Mouse (Mus musculus): ENCODE measurements around the gene Gm2381. TPM values are rescaled to one million over a fixed set of nuclear protein-coding genes. Genes with fewer than 3 reads are reported as not detected.
"Not testable (repeated sequence)": the region's sequence is repeated elsewhere in the genome, so short reads cannot be mapped to it uniquely, and the experiment has no call there.

Gene Gm2381
- not detected in 2 replicates for polyA plus RNA-seq (2016; fragmentation: Nextera tagmentation; extraction: Ambion mirVana)

DNA sequence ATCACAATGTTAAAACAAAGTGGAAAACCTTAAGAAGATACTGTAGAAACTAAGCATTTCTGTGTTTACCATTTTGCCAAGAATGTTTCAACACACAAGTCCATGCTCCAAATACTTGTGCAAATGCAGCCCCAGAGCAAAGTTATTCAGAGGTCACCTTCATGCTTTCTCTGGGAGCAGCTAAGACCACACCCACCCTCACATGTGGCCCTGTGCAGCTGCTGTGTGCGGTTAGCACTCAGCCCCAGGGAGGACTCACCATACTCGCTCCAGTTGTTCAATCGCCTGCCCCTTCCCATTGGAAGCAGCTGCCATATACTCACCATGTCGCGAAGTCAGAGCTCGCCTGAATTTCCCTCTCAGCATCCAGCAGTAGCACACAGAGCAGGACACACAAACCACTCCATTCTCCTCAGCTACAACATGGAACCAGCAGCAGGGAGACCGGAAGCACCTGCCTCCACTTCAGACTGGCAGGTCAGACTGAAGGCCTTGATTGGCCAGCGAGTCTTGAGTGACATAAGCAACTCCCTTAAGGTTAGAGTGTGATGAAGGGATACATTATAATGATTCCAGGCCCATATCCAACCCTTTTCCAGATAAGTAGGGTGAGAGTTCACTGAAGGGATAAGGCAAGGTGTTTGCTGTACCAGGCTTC lies at the start of gene Gm2381:
Gene Gm2381, minus strand, starts transcription at position 434 of the 658 bp plus-strand sequence.
- not testable (repeated sequence) for H3K4me3 ChIP-seq; H3K27ac ChIP-seq; H3K4me2 ChIP-seq (replicated peaks); H3K36me3 ChIP-seq; ATAC-seq (ENCODE audit: low FRiP score, low read depth); H3K27me3 ChIP-seq (replicated peaks); H3K9me3 ChIP-seq; H3K4me1 ChIP-seq; H3K9ac ChIP-seq
- 77% methylated on average over 8 of the region's 8 CpGs for WGBS

DNA sequence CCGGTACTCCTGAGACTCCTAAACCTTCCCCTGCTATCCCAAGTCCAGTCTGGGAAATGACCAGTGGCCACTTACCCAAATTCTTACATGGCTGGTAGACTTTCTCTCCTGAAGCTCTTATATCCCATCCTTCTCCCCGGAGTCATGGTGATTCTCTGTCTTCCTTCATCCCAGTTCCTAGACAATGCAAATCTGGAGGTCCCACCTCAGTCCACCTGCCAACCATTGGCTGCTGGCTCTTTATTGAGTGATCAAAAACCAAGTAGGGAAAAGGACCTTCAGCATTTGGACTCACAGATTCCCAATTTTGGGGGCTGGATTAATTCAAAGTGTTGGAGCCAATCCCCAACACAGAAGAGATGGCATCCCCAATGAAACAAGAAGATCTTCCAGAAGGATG lies 31.0 kb upstream of the Gm2381 start:
- H3K4me2 ChIP-seq (replicated peaks); H3K27me3 ChIP-seq (replicated peaks); H3K4me1 ChIP-seq; H3K9ac ChIP-seq; H3K27ac ChIP-seq; ATAC-seq (ENCODE audit: low FRiP score, low read depth); H3K4me3 ChIP-seq; H3K36me3 ChIP-seq: not testable (repeated sequence)
- peaks cover 32% of the 10 kb centered on the region for H3K9me3 ChIP-seq
- 90% methylated on average over 2 of the region's 2 CpGs for WGBS

DNA sequence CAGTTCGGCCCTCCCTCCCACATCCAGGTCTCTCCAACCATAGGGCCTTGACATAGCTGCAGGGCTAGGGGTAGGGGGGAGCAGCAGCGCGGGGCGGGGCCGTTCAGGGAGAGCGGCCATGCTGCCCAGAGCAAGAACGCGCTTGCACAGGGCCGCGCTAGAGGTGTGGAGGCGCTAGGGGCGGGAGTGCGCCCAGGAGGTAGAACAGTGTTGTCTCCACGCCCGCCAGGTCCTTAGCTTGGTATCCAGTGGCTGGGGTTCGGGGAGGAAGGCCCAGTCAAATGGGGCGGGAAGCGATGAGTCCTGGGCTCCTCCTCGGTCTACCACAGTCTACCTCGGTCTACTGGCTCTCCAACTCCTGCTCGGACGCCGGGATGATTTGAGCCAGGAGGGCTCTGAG lies 11.1 kb upstream of the Gm2381 start:
- ATAC-seq (ENCODE audit: low FRiP score, low read depth): no peak
- no peaks in the 10 kb centered on the region for H3K36me3 ChIP-seq
- no peaks in the 10 kb centered on the region for H3K27me3 ChIP-seq (replicated peaks)
- 51% methylated on average over 23 of the region's 23 CpGs for WGBS
- no peak overlapping the region for H3K27ac ChIP-seq
- no peaks in the 10 kb centered on the region for H3K4me1 ChIP-seq
- no peak overlapping the region for H3K4me2 ChIP-seq (replicated peaks)
- no peak overlapping the region for H3K9ac ChIP-seq
- H3K9me3 ChIP-seq: peaks cover 19% of the 10 kb centered on the region
- H3K4me3 ChIP-seq: no peak overlapping the region

DNA sequence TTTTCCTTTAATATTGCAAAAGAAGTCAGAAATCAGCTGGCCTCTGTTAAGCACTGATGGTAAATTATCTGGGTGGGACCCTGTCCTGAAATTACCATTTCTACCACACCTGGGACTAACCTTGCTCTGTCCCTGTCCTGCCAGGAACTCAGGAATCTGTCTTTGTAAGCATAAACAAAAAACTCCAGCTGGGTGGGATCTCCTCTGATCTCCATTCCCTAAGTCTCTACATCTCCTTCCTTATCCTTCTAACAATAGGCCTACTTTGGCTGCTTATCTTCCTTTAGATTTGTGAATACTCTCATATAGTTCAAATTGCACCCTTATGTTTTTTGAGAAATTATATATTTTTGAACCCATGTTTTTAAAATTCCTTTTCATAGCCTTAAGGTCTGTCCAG lies 28.7 kb downstream of the Gm2381 start:
- H3K4me1 ChIP-seq; H3K9ac ChIP-seq; H3K27me3 ChIP-seq (replicated peaks); H3K36me3 ChIP-seq; ATAC-seq (ENCODE audit: low FRiP score, low read depth); H3K4me3 ChIP-seq; H3K4me2 ChIP-seq (replicated peaks); H3K27ac ChIP-seq: not testable (repeated sequence)
- H3K9me3 ChIP-seq: 0 out of 2 replicates have a peak, but pooled peaks cover 16% of the 10 kb centered on the region

DNA sequence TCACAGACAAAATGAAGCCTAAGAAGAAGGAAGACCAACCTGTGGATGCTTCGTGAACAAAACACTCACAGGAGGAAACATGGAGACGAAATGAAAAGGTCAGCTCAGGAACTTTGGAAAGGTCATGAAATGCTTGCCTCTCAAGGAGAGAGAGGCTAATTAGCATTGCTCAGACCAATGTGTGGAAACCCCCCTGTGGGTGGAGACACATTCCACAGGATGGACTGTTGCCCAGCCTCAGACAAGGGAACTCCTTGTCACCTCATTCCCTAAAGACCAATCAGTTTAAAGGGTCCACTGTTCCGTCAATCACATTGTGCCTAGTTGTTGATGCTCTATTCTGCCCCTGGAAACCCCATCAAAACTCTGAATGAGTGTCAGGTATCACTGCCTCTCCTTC lies 34.8 kb downstream of the Gm2381 start:
- H3K4me1 ChIP-seq: no peaks in the 10 kb centered on the region
- H3K9me3 ChIP-seq: peaks cover 18% of the 10 kb centered on the region
- no peak overlapping the region for H3K4me2 ChIP-seq (replicated peaks)
- ATAC-seq (ENCODE audit: low FRiP score, low read depth): no peak
- 75% methylated on average over 3 of the region's 3 CpGs for WGBS
- no peak overlapping the region for H3K27ac ChIP-seq
- no peak overlapping the region for H3K9ac ChIP-seq
- H3K4me3 ChIP-seq: no peak overlapping the region
- no peaks in the 10 kb centered on the region for H3K36me3 ChIP-seq
- no peaks in the 10 kb centered on the region for H3K27me3 ChIP-seq (replicated peaks)

DNA sequence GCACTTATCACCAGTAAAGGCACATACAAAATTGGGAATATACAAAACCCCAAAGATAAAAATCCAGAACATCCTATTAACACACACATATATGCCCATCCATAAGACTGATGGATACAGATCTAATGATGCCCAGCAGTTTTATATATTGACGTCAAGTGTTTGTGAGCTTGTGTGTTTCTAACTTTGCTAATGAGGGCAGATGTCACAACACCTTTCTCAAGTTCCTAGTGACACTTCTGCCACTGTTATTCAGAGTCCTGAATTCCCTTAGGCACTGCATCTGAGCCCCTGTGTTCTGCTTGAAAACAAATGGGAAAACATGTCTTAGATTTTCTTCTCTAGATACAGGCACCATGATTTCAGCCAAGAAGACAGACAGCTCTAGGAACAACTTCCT lies 73.6 kb downstream of the Gm2381 start, which contains the start of gene Vmn2r62:
Gene Vmn2r62, minus strand, starts transcription at position 101 of the 400 bp plus-strand sequence.
- not testable (repeated sequence) for H3K9me3 ChIP-seq; H3K27me3 ChIP-seq (replicated peaks); H3K36me3 ChIP-seq; H3K4me2 ChIP-seq (replicated peaks); ATAC-seq (ENCODE audit: low FRiP score, low read depth); H3K9ac ChIP-seq; H3K27ac ChIP-seq; H3K4me3 ChIP-seq; H3K4me1 ChIP-seq
- no CpG with 5 or more reads among the region's 1 CpGs for WGBS

Other genes starting within 250 kb of the Gm2381 start
- 2.9 and 3.0 TPM in 2 replicates for gene Zfp976, start 224.6 kb downstream of the Gm2381 start, polyA plus RNA-seq (2016; fragmentation: Nextera tagmentation; extraction: Ambion mirVana)
- 6.7 and 8.6 TPM in 2 replicates for gene Zfp975, start 174.5 kb downstream of the Gm2381 start, polyA plus RNA-seq (2016; fragmentation: Nextera tagmentation; extraction: Ambion mirVana)
- gene Gm17067, start 140.2 kb downstream of the Gm2381 start, polyA plus RNA-seq (2016; fragmentation: Nextera tagmentation; extraction: Ambion mirVana): not detected in 2 replicates
- not detected in 2 replicates for gene Vmn2r62, start 73.7 kb downstream of the Gm2381 start, polyA plus RNA-seq (2016; fragmentation: Nextera tagmentation; extraction: Ambion mirVana)
- gene Vmn2r63, start 66.6 kb upstream of the Gm2381 start, polyA plus RNA-seq (2016; fragmentation: Nextera tagmentation; extraction: Ambion mirVana): not detected in 2 replicates
- gene Gm9268, start 151.5 kb upstream of the Gm2381 start, polyA plus RNA-seq (2016; fragmentation: Nextera tagmentation; extraction: Ambion mirVana): not detected in 2 replicates
- not detected in 2 replicates for gene Zfp936, start 247.0 kb upstream of the Gm2381 start, polyA plus RNA-seq (2016; fragmentation: Nextera tagmentation; extraction: Ambion mirVana)

Measured in neural tube, embryonic 12.5 days (tissue).